Mouse (Mus musculus) limb, embryonic 12.5 days (tissue): Measurements from ENCODE around the gene Hs3st5. TPM values are rescaled to one million over a fixed set of nuclear protein-coding genes. Genes with fewer than 3 reads are reported as not detected.
A peak's percentile ranks its signal among the peaks of the same experiment; 100 is the strongest.
"Not testable (repeated sequence)": the region's sequence is repeated elsewhere in the genome, so short reads cannot be mapped to it uniquely, and the experiment has no call there.

Experiments used
- ATAC-seq: fragments of 200-750 bp; cut with Nextera tagmentation; 2 replicates; pipeline ENCODE4 v1.8.0; 2017; ENCODE audit warnings: low read depth, moderate TSS enrichment; ENCODE audit not compliant: insufficient number of reproducible peaks, insufficient read depth, low FRiP score, low TSS enrichment
- H3K27ac ChIP-seq: fragments of 300-500 bp; sonication (generic); 2 replicates; pipeline ENCODE4 v1.5.1; 2016; ENCODE audit warnings: mild to moderate bottlenecking, moderate library complexity
- H3K27me3 ChIP-seq: fragments of 300-500 bp; sonication (generic); 2 replicates; pipeline ENCODE4 v1.6.1; 2016; ENCODE audit warnings: mild to moderate bottlenecking, moderate library complexity
- H3K36me3 ChIP-seq: fragments of 300-500 bp; sonication (generic); 2 replicates; pipeline ENCODE4 v1.6.1; 2016; ENCODE audit warnings: mild to moderate bottlenecking, moderate library complexity
- H3K4me1 ChIP-seq: fragments of 300-500 bp; sonication (generic); replicated peaks from 2 replicates; pipeline ENCODE4 v1.6.1; 2016
- H3K4me2 ChIP-seq: fragments of 300-500 bp; sonication (generic); 2 replicates; pipeline ENCODE4 v1.6.1; 2016; ENCODE audit warnings: mild to moderate bottlenecking, moderate library complexity
- H3K4me3 ChIP-seq: fragments of 300-500 bp; sonication (generic); replicated peaks from 2 replicates; pipeline ENCODE4 v1.5.1; 2016; ENCODE audit warnings: mild to moderate bottlenecking
- H3K9ac ChIP-seq: fragments of 300-500 bp; sonication (generic); replicated peaks from 2 replicates; pipeline ENCODE4 v1.6.1; 2016; ENCODE audit warnings: mild to moderate bottlenecking, moderate library complexity
- H3K9me3 ChIP-seq: fragments of 300-500 bp; sonication (generic); 2 replicates; pipeline ENCODE4 v1.6.1; 2016; ENCODE audit warnings: mild to moderate bottlenecking, moderate library complexity
- WGBS: fragments of 180-500 bp; shearing (Covaris S2); methylation state at CpG from one replicate; pipeline ENCODE4 v1.1.7; 2016; 5-methylcytosine and 5-hydroxymethylcytosine counted together
- polyA plus RNA-seq: library from polyadenylated mRNA; unstranded; fragments of >200 nt; fragmentation: Nextera tagmentation; extraction: Ambion mirVana; gene quantifications from 2 replicates; pipeline ENCODE4 v1.2.1, GENCODE M21; 2016

Hs3st5 gene
- polyA plus RNA-seq, 1 experiment from 2014 or later: 1.4 TPM

DNA sequence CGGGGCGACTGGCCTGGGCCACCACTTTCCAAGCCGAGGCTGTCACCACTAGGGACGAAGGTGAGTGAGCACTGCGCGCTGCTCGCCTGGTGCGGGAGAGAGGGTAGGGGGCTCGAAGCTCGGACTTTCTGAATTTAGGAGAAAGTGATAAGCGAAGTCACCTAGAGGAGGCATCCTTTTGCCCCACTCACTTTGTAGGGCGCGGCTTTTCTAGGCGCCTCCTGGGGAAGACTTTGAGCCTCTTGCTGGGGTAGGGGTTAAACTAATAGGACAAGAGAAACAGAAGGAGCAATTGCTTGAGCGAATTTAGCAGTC is 899 bp downstream of the Hs3st5 start:
- no peak overlapping the region for H3K27ac ChIP-seq
- no peaks in the 10 kb centered on the region for H3K9me3 ChIP-seq
- peak overlapping the region; percentile 57; the same call in 1 of the 2 replicates for H3K9ac ChIP-seq
- H3K4me1 ChIP-seq: 0 out of 2 replicates have a peak, but pooled peaks cover 5% of the 10 kb centered on the region
- peak overlapping the region; percentile 63 for H3K4me3 ChIP-seq
- no peaks in the 10 kb centered on the region for H3K36me3 ChIP-seq
- peaks cover 48% of the 10 kb centered on the region for H3K27me3 ChIP-seq
- peak overlapping the region; percentile 99 for H3K4me2 ChIP-seq
- WGBS: under 1% methylated on average over 15 of the region's 15 CpGs
- no peak for ATAC-seq

DNA sequence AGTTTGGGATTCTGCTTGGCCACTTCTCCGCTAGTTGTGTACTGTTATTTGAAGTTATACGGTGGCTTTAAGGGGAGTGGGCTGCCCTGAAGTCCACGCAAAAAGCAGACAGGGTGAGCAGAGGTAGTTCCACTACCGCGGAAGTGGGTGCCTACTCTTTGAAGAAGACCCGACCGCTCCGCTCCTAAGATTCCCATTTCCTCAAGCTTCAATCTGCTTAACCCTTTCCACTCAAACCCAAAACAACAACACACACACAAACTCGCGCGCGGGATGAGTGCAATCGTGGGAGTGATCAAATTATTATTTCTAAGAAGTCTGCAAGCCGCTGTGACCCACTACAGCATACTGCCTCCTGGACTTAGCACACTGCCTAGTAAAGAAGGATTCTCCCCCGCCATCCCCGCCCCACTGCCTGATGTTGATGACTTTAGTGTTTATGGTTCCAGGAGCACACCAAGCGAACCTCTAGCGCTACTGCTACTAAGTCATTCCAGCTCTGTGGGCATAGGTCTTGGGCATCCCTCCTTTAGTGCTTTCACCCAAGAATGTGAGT is 1.5 kb downstream of the Hs3st5 start:
- no peak for ATAC-seq
- WGBS: under 1% methylated on average over 18 of the region's 18 CpGs

DNA sequence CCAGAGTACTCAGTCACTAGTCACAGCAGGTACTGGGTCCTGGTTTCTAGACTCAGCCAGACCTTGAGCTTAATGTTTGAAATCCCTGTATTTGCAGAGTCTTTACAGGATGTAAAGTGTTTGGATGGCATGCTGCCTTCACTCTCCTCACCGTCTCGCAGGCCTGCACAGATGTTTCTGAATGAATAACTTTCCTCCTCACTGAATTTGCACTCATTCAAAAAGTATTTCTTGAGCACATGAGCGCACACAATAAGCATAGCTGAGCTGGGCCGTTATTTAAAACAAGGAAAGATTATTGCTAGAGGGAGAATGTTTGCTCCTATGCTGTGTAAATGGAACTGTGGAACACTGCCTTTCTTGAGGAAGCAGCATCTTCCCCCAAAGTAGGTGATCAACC is 2.9 kb downstream of the Hs3st5 start:
- ATAC-seq: no peak
- H3K9me3 ChIP-seq: no peaks in the 10 kb centered on the region
- H3K36me3 ChIP-seq: no peaks in the 10 kb centered on the region
- no peak overlapping the region for H3K4me2 ChIP-seq
- H3K4me3 ChIP-seq: no peak overlapping the region
- H3K4me1 ChIP-seq: 0 out of 2 replicates have a peak, but pooled peaks cover 5% of the 10 kb centered on the region
- H3K27ac ChIP-seq: no peak overlapping the region
- WGBS: 67% methylated on average over 4 of the region's 4 CpGs
- no peak overlapping the region for H3K9ac ChIP-seq
- peaks cover 48% of the 10 kb centered on the region for H3K27me3 ChIP-seq

More for the DNA sequence above, 1.5 kb downstream of the Hs3st5 start:
- Histone ChIP-seq H3K4me2 (peak overlapping the region; percentile 99), H3K27ac (no peak overlapping the region), H3K9ac (no peak overlapping the region), H3K9me3 (no peaks in the 10 kb centered on the region), H3K4me3 (peak overlapping the region; percentile 63), H3K4me1 (0 out of 2 replicates have a peak, but pooled peaks cover 5% of the 10 kb centered on the region), H3K27me3 (peaks cover 48% of the 10 kb centered on the region), H3K36me3 (no peaks in the 10 kb centered on the region)

DNA sequence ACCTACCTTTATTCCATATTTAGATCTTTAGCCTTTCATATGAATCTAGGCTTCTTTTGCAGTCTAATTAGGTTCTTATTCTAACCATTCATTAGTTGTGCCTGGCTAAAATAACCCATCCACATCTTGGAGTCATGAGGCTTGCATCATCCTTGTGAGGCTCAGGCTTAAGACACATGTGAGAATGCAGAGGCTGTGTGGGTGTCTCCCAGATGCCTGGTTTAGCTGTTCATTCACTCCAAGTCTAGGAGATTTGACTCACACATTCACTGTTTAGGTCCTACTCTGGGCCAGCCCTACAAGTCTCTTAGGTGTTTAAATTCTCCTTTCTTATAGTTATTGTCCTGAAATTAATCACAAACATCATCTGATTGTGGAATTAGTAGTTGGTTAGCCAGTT is 17.3 kb downstream of the Hs3st5 start:
- no peaks in the 10 kb centered on the region for H3K36me3 ChIP-seq
- ATAC-seq: no peak
- no peak overlapping the region for H3K27ac ChIP-seq
- H3K4me1 ChIP-seq: no peaks in the 10 kb centered on the region
- no peak overlapping the region for H3K4me3 ChIP-seq
- no peaks in the 10 kb centered on the region for H3K27me3 ChIP-seq
- H3K9me3 ChIP-seq: no peaks in the 10 kb centered on the region
- H3K9ac ChIP-seq: no peak overlapping the region
- H3K4me2 ChIP-seq: no peak overlapping the region

DNA sequence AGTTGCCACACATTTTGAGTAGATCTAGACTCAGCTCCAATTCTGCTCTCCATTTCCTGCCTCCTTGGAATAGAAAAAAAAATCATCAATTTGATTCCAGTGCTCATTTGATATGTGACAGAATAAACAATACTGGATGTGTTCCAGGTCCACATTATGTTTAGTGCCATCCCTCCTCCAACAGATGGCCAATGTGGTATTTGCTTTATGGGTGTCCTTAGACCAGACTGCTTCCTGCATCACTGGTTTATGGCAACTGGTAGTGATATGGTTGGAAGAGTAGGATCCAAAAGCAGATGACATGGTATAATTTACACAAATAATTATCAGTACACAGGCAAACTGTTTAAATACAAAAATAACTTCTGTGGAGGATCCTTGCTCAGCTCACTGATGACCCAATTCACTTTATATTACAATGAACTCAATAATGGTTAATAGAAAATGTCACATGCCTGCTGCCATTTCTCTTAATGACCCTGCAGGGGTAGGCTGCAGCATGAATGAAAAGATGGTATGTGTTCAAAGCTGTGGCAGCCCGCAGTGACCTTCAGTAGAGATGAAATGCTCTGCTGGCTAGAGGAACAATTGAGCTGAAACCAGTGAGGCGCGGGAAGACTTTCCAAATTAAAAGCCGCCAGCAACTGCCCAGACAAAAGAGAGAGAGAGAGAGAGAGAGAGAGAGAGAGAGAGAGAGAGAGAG is 27.2 kb downstream of the Hs3st5 start:
- H3K9ac ChIP-seq: no peak overlapping the region
- 96% methylated on average over 4 of the region's 4 CpGs for WGBS
- H3K27me3 ChIP-seq: no peaks in the 10 kb centered on the region
- H3K27ac ChIP-seq: no peak overlapping the region
- H3K4me1 ChIP-seq: no peaks in the 10 kb centered on the region
- H3K9me3 ChIP-seq: no peaks in the 10 kb centered on the region
- no peak overlapping the region for H3K4me2 ChIP-seq
- no peak overlapping the region for H3K4me3 ChIP-seq
- no peaks in the 10 kb centered on the region for H3K36me3 ChIP-seq
- ATAC-seq: no peak

DNA sequence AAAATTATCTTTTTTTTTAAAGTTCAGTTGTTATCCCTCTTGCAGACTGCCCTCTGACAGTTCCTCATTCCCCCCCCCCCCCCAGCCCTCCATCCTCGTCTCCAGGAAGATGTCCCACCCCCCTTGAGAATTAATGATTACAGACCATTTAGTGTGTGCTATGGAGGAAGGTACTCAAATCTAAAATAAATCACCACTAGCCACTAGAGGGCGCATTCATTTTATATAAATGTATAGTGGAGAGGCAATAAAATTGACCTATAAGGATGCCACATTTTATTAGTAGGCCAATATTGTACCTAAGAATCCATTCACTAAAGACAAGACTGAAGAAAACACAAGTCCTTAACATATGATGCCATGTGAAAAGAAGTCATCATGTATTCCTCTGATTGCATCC is 40.0 kb downstream of the Hs3st5 start:
- Histone ChIP-seq H3K27ac (no peak overlapping the region), H3K4me3 (no peak overlapping the region), H3K9ac (no peak overlapping the region), H3K4me1 (no peaks in the 10 kb centered on the region), H3K9me3 (no peaks in the 10 kb centered on the region), H3K27me3 (no peaks in the 10 kb centered on the region), H3K36me3 (no peaks in the 10 kb centered on the region), H3K4me2 (no peak overlapping the region)
- no peak for ATAC-seq
- WGBS: 30% methylated on average over 2 of the region's 2 CpGs

DNA sequence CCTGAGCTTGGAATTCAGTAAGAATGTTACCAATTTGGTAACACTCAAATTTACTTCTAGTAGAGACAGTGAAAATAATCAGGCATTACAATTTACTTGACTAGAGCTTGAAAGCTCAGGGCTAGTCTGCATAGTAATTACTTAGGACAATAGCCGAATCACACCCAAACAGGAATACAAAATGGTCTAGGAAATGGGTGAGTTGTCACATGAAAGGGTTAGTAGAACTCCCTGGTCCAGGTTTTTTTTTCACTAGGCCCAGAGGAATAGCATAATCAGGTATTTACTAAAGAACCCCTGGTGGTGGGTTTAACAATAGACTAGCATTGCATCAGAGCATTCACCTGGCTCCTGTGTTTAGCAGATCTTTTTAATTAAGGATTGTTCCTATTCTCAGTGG is 41.1 kb downstream of the Hs3st5 start:
- not testable (repeated sequence) for H3K4me3 ChIP-seq, H3K4me1 ChIP-seq, H3K36me3 ChIP-seq, ATAC-seq, H3K4me2 ChIP-seq, H3K9me3 ChIP-seq, H3K27ac ChIP-seq, H3K9ac ChIP-seq, H3K27me3 ChIP-seq
- 94% methylated on average over 1 of the region's 1 CpGs for WGBS

DNA sequence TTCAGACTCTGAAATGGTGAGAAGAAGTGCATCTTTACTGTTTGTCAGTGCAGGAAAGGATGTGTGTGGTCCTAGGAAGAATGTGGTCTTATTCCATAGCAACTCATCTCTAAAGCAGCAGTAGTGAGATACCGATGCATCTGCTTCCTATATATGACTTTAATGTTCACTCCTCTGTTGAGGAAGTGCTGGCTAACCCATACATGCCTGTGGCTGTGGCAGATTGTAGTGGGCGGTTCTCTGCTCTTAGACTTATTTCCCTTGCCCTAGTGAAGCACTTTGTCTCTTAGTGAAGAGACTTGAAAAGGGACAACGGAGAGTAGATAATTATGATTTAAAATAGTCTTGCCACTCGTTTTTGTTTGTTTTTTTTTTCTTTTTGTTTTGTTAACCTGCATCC is 47.4 kb downstream of the Hs3st5 start:
- 76% methylated on average over 4 of the region's 4 CpGs for WGBS
- no peak overlapping the region for H3K4me3 ChIP-seq
- H3K9ac ChIP-seq: no peak overlapping the region
- H3K4me2 ChIP-seq: no peak overlapping the region
- no peak for ATAC-seq
- H3K27me3 ChIP-seq: no peaks in the 10 kb centered on the region
- no peaks in the 10 kb centered on the region for H3K4me1 ChIP-seq
- no peaks in the 10 kb centered on the region for H3K36me3 ChIP-seq
- no peaks in the 10 kb centered on the region for H3K9me3 ChIP-seq
- H3K27ac ChIP-seq: no peak overlapping the region

DNA sequence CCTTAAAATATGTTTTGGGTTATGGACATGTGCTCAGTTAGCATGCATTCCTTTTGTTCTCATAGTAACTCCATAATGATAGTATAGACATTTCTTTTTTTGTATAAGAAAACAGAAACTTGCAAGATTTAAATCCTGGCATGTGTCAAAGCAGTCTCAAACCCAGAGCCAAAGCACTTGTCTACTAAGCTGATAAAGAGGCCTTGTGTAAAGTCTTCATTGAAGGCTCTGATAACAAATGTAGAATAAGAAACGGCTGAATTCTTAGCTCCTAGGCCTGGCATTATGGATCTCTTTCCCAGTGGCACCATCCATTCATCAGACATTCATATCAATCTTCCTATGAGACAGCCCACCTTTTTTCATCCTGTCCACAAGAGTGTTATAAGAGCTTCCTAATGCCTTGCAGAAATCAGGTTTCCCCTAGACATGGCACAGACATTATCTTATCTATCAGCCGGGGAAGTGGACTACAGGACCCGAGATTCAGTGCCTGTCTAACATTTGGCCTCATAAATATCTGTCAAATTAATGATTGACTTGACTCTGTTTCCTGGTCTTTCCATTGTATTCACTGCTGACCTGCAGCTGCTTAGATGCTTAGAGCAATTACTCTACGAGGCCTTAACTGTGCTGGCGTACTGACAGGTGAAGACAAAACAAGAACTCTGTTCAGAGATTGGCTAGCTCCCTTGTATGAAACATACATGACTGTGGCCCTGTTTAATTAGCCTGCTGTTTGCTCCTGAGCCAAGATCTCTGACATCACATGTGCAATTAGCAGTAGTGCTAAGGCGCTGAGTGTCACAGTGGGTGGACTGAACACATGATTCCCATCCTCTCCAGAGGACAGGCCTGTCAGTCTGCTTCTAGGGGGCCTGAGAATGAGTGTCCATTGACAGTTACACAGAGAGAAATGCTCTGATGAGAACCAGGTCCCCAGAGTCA is 48.6 kb downstream of the Hs3st5 start:
- no peaks in the 10 kb centered on the region for H3K4me1 ChIP-seq
- H3K36me3 ChIP-seq: no peaks in the 10 kb centered on the region
- no peak for ATAC-seq
- WGBS: 72% methylated on average over 6 of the region's 6 CpGs
- no peak overlapping the region for H3K4me2 ChIP-seq
- H3K27me3 ChIP-seq: no peaks in the 10 kb centered on the region
- no peak overlapping the region for H3K27ac ChIP-seq
- no peak overlapping the region for H3K9ac ChIP-seq
- H3K4me3 ChIP-seq: no peak overlapping the region
- no peaks in the 10 kb centered on the region for H3K9me3 ChIP-seq

DNA sequence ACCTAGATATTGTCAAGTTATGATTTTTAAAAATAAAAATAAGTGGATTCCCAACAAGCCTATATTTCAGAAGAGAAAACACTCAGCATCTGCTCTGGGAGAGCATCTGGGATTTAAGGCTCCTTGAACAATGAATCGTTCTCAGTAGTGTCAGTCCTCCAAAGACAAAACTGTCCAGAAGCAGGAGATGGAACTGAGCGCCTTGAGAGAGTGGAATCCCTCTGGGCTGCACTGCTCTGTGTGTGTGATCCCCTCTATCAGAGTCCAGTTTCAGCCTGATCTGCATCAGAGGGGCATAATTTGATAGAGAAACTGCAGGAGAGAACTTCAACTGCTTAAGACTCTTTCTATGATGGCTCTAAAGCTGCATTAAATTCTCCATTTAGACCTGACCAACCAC is 49.5 kb downstream of the Hs3st5 start:
- no peak overlapping the region for H3K27ac ChIP-seq
- no peaks in the 10 kb centered on the region for H3K4me1 ChIP-seq
- no peak overlapping the region for H3K9ac ChIP-seq
- H3K4me2 ChIP-seq: no peak overlapping the region
- 77% methylated on average over 2 of the region's 2 CpGs for WGBS
- no peak overlapping the region for H3K4me3 ChIP-seq
- no peaks in the 10 kb centered on the region for H3K9me3 ChIP-seq
- H3K36me3 ChIP-seq: no peaks in the 10 kb centered on the region
- no peak for ATAC-seq
- H3K27me3 ChIP-seq: no peaks in the 10 kb centered on the region

DNA sequence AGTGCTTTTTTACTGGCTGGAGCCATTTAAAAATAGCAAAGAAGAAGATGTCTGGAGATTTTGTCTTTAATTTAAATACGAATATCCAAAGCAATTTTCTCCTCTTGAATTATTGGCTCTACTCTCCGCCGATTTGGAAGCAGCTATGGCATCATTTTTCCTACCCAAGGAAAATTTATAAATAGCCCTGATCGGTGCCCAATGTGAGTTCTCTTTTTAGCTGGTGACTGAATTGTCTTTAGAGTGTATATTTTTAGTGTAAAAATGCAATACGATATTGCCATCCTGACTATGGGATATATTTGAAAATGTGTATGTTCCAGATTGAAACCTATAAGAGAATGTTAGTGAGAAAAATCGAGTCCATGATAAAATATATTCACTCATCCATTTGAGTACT is 51.1 kb downstream of the Hs3st5 start:
- Histone ChIP-seq H3K4me2 (no peak overlapping the region), H3K9ac (no peak overlapping the region), H3K4me3 (no peak overlapping the region), H3K4me1 (no peaks in the 10 kb centered on the region), H3K27ac (no peak overlapping the region), H3K27me3 (no peaks in the 10 kb centered on the region), H3K9me3 (no peaks in the 10 kb centered on the region), H3K36me3 (no peaks in the 10 kb centered on the region)
- 85% methylated on average over 6 of the region's 6 CpGs for WGBS
- no peak for ATAC-seq
